Mouse (Mus musculus) layer of hippocampus, postnatal 10 days (tissue): ENCODE measurements around the gene Tmc4. TPM values are rescaled to one million over a fixed set of nuclear protein-coding genes. Genes with fewer than 3 reads are reported as not detected.
"Not testable (repeated sequence)": the region's sequence is repeated elsewhere in the genome, so short reads cannot be mapped to it uniquely, and the experiment has no call there.

Source experiments
- DNase-seq, 2 experiments: peaks; one replicate each; pipeline ENCODE4 v3.0.0; 2021; ENCODE audit warnings: low spot score in 2 of 2
- long read RNA-seq: library from polyadenylated mRNA; stranded (forward); transcript quantifications from one replicate; pipeline ENCODE4 v2.0.0, GENCODE M21; 2023
- total RNA-seq, 2 experiments: library from RNA; stranded (reverse); gene quantifications; 2 replicates each; pipeline ENCODE4 v1.2.3; 2021

Tmc4 gene
- 1 to 10 TPM; 5.0 to 6.0 TPM for total RNA-seq
- long read RNA-seq, partial matches to known transcripts: 1 of 1 reads
- long read RNA-seq, other reads (novel, unspliced or antisense): 0 of 1 reads

DNA sequence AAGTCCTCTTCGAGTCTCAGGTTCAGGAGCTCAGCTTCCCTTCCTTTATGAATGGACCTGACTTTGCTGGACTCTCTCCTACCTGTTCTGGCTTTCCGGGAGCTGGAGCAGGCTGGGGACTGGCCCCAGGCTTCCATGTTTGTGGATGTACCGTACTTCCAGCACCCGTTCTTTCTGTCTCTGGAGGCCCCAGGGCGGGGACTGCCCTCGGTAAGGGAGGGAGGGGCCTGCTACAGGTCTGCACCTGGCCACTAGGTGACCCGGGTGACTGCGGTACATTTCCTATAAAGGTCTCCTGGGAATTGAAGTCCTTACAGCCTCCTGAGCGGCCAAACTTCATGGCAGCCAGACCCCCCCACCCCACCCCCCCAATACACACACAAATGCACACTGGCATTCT, at the start of gene Tmc4:
TSS of gene Tmc4 (minus strand) at position 212 of the 400 bp plus-strand sequence.
- DNase-seq: no peak

DNA sequence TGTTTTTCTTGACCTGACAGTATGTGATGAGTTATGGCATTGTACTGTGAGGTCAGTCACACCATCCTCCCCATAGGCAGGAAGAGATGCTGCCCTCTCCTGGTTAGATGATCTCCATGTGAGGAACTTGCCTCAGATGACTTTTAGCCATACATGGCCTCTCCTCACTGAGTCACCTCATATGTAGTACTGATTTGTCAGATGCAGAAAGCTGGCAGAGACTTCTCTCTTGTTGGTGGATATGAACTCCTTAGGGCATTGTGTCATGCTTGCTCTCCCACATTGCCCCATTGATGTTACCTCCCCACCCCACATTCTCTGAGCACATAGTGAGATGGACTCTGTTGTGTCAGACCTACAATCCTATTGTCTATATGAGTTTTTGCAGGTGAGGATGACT, 48.1 kb upstream of the Tmc4 start:
- DNase-seq: not testable (repeated sequence)

DNA sequence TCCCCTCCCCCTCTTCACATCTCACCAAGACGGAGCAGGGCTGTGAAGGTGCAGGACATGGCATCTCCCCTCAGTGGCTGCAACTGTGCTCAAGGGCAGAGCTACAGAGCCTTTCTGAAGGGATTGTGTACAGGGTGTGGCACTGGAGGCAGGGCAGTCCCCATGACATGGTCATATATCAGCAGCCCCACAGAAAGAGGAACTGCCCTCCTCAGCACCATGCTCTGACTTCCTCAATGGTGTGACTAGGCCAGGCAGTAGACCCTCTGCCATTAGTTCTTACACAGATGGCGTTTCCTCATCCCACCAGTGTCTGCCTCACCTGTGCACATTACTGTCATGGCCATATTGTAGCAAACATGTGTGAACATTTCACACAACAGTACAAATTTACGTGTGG, 42.9 kb upstream of the Tmc4 start, which contains the start of gene Pirb:
TSS of gene Pirb (minus strand) at position 124 of the 400 bp plus-strand sequence.
- DNase-seq: not testable (repeated sequence)

DNA sequence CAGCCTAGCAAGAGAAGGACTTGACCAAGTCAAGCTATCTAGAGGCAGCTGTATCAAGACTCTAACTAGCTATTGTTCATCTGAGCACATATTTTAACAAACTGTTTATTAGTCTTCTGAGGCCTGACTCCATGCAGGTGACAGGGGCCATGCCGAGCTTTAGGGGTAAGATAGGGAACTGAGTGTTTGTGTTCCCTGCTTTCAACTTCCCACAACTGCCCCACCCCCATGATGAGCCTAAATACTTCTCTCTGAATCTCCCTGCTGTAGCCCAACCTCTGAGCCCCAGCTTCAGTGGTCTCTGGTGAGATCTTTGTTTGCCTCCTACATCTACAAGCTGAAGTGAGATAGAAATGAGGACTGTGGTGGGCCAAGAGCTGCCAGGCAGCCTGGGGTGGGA, 37.9 kb upstream of the Tmc4 start:
- peak; percentile 2 to 7 for DNase-seq

GRCm38 (mm10) chr7:3712264-3712942, 35.0 kb upstream of the Tmc4 start:
- DNase-seq: no peak

GRCm38 (mm10) chr7:3709000-3709399, 31.6 kb upstream of the Tmc4 start:
- no peak for DNase-seq

- DNase-seq: not testable (repeated sequence)
Observed at GRCm38 (mm10) chr7:3708447-3708980, 31.2 kb upstream of the Tmc4 start.

GRCm38 (mm10) chr7:3707568-3708413, 30.4 kb upstream of the Tmc4 start:
- no peak for DNase-seq

DNA sequence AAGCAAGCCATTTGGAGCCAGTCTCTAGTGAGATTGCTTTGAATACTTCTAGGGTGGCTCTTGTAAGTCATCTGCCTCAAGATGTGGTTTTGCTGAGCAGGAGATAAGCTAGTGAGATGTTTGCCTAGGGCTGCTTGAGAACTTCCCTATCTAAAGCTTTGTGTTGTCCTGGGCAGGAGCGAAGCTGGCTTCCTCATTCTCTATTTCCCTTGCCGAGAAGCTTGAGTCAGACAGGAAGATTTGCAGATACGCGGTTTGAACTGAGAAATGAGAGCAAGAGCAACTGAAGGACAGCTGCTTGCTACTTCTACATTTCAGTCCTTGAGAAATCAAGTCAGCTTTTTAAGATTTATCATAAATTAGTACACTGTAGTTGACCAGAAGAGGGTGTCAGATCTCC, 29.7 kb upstream of the Tmc4 start:
- no peak for DNase-seq

DNA sequence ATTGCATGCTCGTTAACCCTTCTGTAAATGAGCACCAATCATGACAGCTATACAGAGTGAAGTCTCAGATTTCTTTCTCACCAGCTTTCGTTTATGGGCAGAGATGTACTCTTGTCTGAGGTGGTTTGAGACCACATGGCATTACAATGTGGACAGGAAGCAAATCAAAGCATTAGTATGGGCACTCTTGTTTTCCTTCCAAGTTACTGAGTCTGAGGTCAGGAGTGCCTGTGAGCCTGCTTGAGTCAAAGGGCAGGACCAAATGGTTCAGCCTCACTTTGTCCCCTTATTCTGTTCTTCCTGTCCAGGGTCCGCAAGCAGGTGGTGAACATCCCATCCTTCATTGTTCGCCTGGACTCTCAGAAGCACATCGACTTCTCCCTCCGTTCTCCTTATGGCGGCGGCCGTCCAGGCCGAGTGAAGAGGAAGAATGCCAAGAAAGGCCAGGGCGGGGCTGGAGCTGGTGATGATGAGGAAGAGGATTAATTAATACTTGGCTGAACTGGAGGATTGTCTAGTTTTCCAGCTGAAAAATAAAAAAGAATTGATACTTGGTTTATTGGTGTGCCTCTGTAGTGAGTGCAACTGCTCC, 29.1 kb upstream of the Tmc4 start:
- no peak for DNase-seq

DNA sequence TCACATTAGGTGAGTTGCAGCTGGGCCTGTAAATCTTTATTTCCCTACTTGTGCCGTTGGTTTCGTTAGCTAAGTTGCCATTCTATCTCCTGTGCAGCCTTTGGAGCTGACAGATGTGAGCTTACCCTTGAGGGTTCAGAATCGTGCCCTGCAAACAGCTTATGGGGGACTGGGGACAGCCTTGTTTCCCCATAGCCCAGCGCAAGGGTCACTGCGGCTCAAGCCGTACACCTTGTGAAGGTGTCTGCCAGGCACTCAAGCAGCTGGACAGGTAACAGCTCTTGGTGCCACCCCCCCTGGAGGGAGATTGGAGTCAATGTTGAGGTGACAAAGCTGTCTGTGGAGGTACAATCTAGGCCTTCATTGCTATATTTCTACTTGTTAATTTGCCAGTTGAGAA, 28.6 kb upstream of the Tmc4 start:
- no peak for DNase-seq

GRCm38 (mm10) chr7:3705461-3705860, 28.1 kb upstream of the Tmc4 start:
- DNase-seq: not testable (repeated sequence)

DNA sequence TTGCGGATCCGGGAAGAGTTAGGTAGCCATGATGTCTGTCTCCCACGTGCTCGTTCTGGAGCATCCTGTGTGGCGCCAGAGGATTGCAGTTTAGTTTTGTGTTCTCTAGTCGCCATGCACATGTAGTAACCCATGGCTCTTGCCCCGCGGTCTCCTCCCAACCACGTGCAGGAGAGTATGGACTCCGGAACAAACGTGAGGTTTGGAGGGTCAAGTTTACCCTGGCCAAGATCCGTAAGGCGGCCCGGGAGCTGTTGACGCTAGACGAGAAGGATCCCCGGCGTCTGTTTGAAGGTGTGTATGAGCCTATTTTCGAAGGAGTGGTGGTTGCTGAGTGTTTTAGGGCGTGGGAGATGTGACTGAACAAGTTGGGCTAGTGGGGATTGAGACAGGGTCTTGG, 27.1 kb upstream of the Tmc4 start:
- DNase-seq: no peak

DNA sequence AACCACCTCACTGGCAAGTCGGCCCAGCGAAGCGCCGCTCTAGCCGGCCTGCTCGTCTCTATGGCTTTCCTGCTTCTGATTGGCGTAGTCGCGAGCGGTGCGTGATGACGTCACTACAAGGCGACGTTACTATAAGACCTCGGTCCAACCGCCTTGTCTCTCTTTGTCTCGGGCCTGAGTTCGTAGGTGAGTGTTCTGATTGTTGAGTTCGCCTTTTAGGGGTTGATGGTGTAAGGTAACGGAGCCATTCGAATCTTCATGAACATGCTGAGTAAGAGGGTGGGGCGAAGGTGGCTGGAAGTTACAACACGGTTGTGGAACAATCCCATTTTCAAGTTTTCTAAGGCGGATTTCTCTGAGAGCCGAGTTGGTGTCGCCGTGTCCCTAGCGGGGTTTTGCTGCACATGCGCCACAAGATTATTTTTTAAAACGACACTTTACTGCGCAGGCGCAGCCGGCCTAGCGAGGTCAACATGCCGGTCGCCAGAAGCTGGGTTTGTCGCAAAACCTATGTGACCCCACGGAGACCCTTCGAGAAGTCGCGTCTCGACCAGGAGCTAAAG, 26.6 kb upstream of the Tmc4 start, which contains the start of gene Rps9:
TSS of gene Rps9 (plus strand) at position 115 of the 563 bp plus-strand sequence.
- peak; percentile 96 to 97 for DNase-seq

- no peak for DNase-seq
Observed at GRCm38 (mm10) chr7:3703148-3703878, 26.0 kb upstream of the Tmc4 start.

GRCm38 (mm10) chr7:3698471-3698870, 21.1 kb upstream of the Tmc4 start:
- DNase-seq: no peak

DNA sequence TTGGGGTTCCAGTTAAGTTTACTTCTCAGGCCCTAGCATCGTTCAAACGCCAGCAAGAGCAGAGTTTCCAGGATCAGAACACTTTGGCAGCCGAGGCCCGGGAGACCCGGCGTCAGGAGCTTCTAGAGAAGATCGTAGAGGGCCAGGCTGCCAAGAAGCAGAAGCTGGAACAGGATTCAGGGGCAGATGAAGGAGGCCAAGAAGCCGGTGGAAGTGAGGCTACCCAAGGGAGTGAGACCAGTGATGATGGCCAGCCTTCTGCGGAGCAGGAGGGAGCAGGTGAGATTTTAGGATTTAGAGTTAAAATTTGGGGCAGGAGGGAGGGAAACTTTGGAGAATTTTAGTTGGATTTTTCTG, 17.6 kb upstream of the Tmc4 start:
- DNase-seq: not testable (repeated sequence)

DNA sequence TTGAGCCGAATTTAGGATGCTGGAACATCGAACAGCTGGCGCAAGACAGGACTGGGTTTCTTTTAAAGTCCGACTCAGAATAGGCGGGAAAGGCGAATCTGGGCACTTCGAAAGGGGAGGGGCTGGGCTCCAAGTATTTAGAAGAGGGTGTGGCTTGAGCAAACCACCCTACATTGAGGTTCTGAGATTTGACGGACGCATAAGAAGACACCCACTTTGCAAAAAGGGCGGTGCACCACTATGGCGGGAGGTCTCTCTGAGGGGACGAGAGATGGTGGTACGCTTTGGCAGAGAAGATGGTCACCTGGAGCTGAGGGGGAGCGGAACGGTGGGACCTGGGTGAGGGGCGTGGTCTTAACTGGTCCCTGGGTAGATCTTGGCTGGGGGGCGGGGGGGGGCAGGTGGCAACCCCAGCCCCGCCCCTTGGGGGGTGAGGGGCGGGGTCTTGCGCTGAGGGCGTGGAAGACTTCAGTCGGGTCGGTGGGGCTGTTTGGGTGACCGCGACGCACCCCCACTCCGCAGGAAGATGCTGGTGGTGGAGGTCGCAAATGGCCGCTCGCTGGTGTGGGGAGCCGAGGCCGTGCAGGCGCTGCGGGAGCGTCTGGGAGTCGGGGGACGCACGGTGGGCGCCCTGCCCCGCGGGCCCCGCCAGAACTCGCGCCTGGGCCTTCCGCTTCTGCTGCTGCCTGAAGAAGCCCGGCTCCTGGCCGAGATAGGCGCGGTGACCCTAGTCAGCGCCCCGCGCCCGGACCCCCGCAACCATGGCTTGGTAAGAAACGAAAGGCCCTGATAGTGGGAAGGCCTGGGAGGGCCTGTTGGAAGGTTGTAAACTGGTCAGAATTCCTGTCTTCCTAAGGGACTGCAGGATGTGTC, 17.0 kb upstream of the Tmc4 start:
- DNase-seq: peak; percentile 46 to 63

DNA sequence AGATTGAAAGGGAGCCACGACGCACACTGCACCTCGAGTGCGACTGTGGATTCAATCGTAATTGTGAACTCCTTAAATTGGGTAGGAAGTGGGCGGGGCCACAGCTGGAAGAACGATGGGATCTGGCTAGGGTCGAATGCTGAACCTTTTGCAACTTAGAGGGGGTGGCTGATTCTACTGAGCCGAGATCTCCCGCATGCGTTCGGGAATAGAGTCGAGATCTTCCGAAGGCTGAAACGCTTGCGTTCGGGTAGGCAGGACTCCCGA, 16.4 kb upstream of the Tmc4 start:
- DNase-seq: no peak
